Mouse (Mus musculus) forebrain, embryonic 13.5 days (tissue): ENCODE measurements around the gene Appl2. TPM values are rescaled to one million over a fixed set of nuclear protein-coding genes. Genes with fewer than 3 reads are reported as not detected.

Experiments used
- ATAC-seq: fragments of 200-750 bp; cut with Nextera tagmentation; 2 replicates; pipeline ENCODE4 v1.8.0; 2017
- H3K27ac ChIP-seq: fragments of 300-500 bp; sonication (generic); 2 replicates; pipeline ENCODE4 v1.5.1; 2015; ENCODE audit warnings: inconsistent platforms, mild to moderate bottlenecking, moderate library complexity
- H3K27me3 ChIP-seq: fragments of 300-500 bp; sonication (generic); 2 replicates; pipeline ENCODE4 v1.6.1; 2015; ENCODE audit warnings: mild to moderate bottlenecking, inconsistent platforms
- H3K36me3 ChIP-seq: fragments of 300-500 bp; sonication (generic); 2 replicates; pipeline ENCODE4 v1.6.1; 2015; ENCODE audit warnings: mild to moderate bottlenecking, inconsistent platforms; ENCODE audit not compliant: poor library complexity, severe bottlenecking
- H3K4me1 ChIP-seq: fragments of 300-500 bp; sonication (generic); 2 replicates; pipeline ENCODE4 v1.6.1; 2015; ENCODE audit warnings: inconsistent platforms
- H3K4me2 ChIP-seq: fragments of 300-500 bp; sonication (generic); 2 replicates; pipeline ENCODE4 v1.6.1; 2015; ENCODE audit warnings: inconsistent platforms, mild to moderate bottlenecking, moderate library complexity
- H3K4me3 ChIP-seq: fragments of 300-500 bp; sonication (generic); 2 replicates; pipeline ENCODE4 v1.5.1; 2015; ENCODE audit warnings: mild to moderate bottlenecking, inconsistent platforms
- H3K9ac ChIP-seq: fragments of 300-500 bp; sonication (generic); 2 replicates; pipeline ENCODE4 v1.6.1; 2015; ENCODE audit warnings: mild to moderate bottlenecking, inconsistent platforms
- H3K9me3 ChIP-seq: fragments of 300-500 bp; sonication (generic); replicated peaks from 2 replicates; pipeline ENCODE4 v1.6.1; 2016; ENCODE audit warnings: inconsistent platforms
- WGBS: fragments of 180-500 bp; shearing (Covaris S2); methylation state at CpG from one replicate; pipeline ENCODE4 v1.1.7; 2015; 5-methylcytosine and 5-hydroxymethylcytosine counted together
- polyA plus RNA-seq: library from polyadenylated mRNA; unstranded; fragments of >200 nt; fragmentation: Nextera tagmentation; extraction: Ambion mirVana; gene quantifications from 2 replicates; pipeline ENCODE4 v1.2.1, GENCODE M21; 2015

Appl2 gene
- polyA plus RNA-seq, 1 experiment from 2014 or later: 34.5 TPM

- Histone ChIP-seq H3K4me2 (no peak overlapping the region), H3K9ac (no peak overlapping the region), H3K4me3 (no peak overlapping the region), H3K4me1 (peaks cover 27% of the 10 kb centered on the region), H3K9me3 (no peaks in the 10 kb centered on the region), H3K27me3 (no peaks in the 10 kb centered on the region), H3K36me3 (peaks cover 40% of the 10 kb centered on the region), H3K27ac (no peak overlapping the region)
- no peak for ATAC-seq
- 92% methylated on average over 5 of the region's 5 CpGs for WGBS
Observed at GRCm38 (mm10) chr10:83629878-83630277, 18.7 kb downstream of the Appl2 start.

- 88% methylated on average over 12 of the region's 12 CpGs for WGBS
- ATAC-seq: no peak
- Histone ChIP-seq H3K4me1 (peaks cover 21% of the 10 kb centered on the region; the same call in 1 of the 2 replicates), H3K27me3 (no peaks in the 10 kb centered on the region), H3K9ac (no peak overlapping the region), H3K36me3 (peaks cover 45% of the 10 kb centered on the region), H3K27ac (no peak overlapping the region), H3K4me2 (no peak overlapping the region), H3K4me3 (no peak overlapping the region), H3K9me3 (no peaks in the 10 kb centered on the region)
Observed at GRCm38 (mm10) chr10:83629190-83629781, 19.3 kb downstream of the Appl2 start.

GRCm38 (mm10) chr10:83628241-83628640 lies 20.3 kb downstream of the Appl2 start:
- no peak overlapping the region for H3K4me2 ChIP-seq
- peaks cover 19% of the 10 kb centered on the region; the same call in 1 of the 2 replicates for H3K4me1 ChIP-seq
- H3K9me3 ChIP-seq: no peaks in the 10 kb centered on the region
- ATAC-seq: no peak
- H3K36me3 ChIP-seq: peaks cover 49% of the 10 kb centered on the region
- H3K9ac ChIP-seq: no peak overlapping the region
- no peak overlapping the region for H3K27ac ChIP-seq
- no peak overlapping the region for H3K4me3 ChIP-seq
- H3K27me3 ChIP-seq: no peaks in the 10 kb centered on the region
- 90% methylated on average over 4 of the region's 4 CpGs for WGBS

GRCm38 (mm10) chr10:83627113-83627687 lies 21.3 kb downstream of the Appl2 start:
- WGBS: 92% methylated on average over 9 of the region's 9 CpGs
- Histone ChIP-seq H3K27ac (no peak overlapping the region), H3K36me3 (peaks cover 49% of the 10 kb centered on the region), H3K4me3 (no peak overlapping the region), H3K9me3 (no peaks in the 10 kb centered on the region), H3K4me2 (no peak overlapping the region), H3K9ac (no peak overlapping the region), H3K4me1 (peaks cover 11% of the 10 kb centered on the region; the same call in 1 of the 2 replicates), H3K27me3 (no peaks in the 10 kb centered on the region)
- ATAC-seq: no peak

- Histone ChIP-seq H3K4me1 (peaks cover 5% of the 10 kb centered on the region; the same call in 1 of the 2 replicates), H3K27me3 (no peaks in the 10 kb centered on the region), H3K9me3 (no peaks in the 10 kb centered on the region), H3K9ac (no peak overlapping the region), H3K4me3 (no peak overlapping the region), H3K36me3 (peaks cover 58% of the 10 kb centered on the region), H3K27ac (no peak overlapping the region), H3K4me2 (no peak overlapping the region)
- ATAC-seq: no peak
- 93% methylated on average over 12 of the region's 12 CpGs for WGBS
Observed at GRCm38 (mm10) chr10:83624841-83625240, 23.7 kb downstream of the Appl2 start.

- Histone ChIP-seq H3K36me3 (peaks cover 50% of the 10 kb centered on the region), H3K4me2 (no peak overlapping the region), H3K27ac (no peak overlapping the region), H3K9me3 (no peaks in the 10 kb centered on the region), H3K27me3 (no peaks in the 10 kb centered on the region), H3K4me1 (peaks cover 5% of the 10 kb centered on the region; the same call in 1 of the 2 replicates), H3K4me3 (no peak overlapping the region), H3K9ac (no peak overlapping the region)
- ATAC-seq: no peak
- 80% methylated on average over 8 of the region's 8 CpGs for WGBS
Observed at GRCm38 (mm10) chr10:83624065-83624464, 24.5 kb downstream of the Appl2 start.

- H3K4me3 ChIP-seq: no peak overlapping the region
- H3K36me3 ChIP-seq: peaks cover 29% of the 10 kb centered on the region
- H3K27ac ChIP-seq: no peak overlapping the region
- no peaks in the 10 kb centered on the region for H3K27me3 ChIP-seq
- no peaks in the 10 kb centered on the region for H3K9me3 ChIP-seq
- no peak overlapping the region for H3K4me2 ChIP-seq
- no peak for ATAC-seq
- H3K4me1 ChIP-seq: peaks cover 7% of the 10 kb centered on the region; the same call in 1 of the 2 replicates
- H3K9ac ChIP-seq: no peak overlapping the region
- WGBS: 90% methylated on average over 24 of the region's 24 CpGs
Observed at GRCm38 (mm10) chr10:83620350-83621055, 28.0 kb downstream of the Appl2 start.

GRCm38 (mm10) chr10:83618819-83619440 lies 29.6 kb downstream of the Appl2 start:
- H3K4me1 ChIP-seq: peaks cover 7% of the 10 kb centered on the region; the same call in 1 of the 2 replicates
- ATAC-seq: no peak
- H3K36me3 ChIP-seq: peaks cover 27% of the 10 kb centered on the region
- WGBS: 90% methylated on average over 12 of the region's 12 CpGs
- H3K27me3 ChIP-seq: no peaks in the 10 kb centered on the region
- no peak overlapping the region for H3K4me2 ChIP-seq
- no peak overlapping the region for H3K27ac ChIP-seq
- H3K9ac ChIP-seq: no peak overlapping the region
- no peaks in the 10 kb centered on the region for H3K9me3 ChIP-seq
- H3K4me3 ChIP-seq: no peak overlapping the region

- no peak overlapping the region for H3K4me3 ChIP-seq
- 53% methylated on average over 10 of the region's 10 CpGs for WGBS
- no peak overlapping the region for H3K27ac ChIP-seq
- peaks cover 7% of the 10 kb centered on the region; the same call in 1 of the 2 replicates for H3K4me1 ChIP-seq
- H3K36me3 ChIP-seq: peaks cover 41% of the 10 kb centered on the region
- H3K27me3 ChIP-seq: no peaks in the 10 kb centered on the region
- no peak overlapping the region for H3K9ac ChIP-seq
- no peaks in the 10 kb centered on the region for H3K9me3 ChIP-seq
- ATAC-seq: no peak
- H3K4me2 ChIP-seq: no peak overlapping the region
Observed at GRCm38 (mm10) chr10:83617366-83617765, 31.2 kb downstream of the Appl2 start.

- no peak for ATAC-seq
- no peaks in the 10 kb centered on the region for H3K4me1 ChIP-seq
- no peaks in the 10 kb centered on the region for H3K27me3 ChIP-seq
- H3K36me3 ChIP-seq: peaks cover 68% of the 10 kb centered on the region
- no peaks in the 10 kb centered on the region for H3K9me3 ChIP-seq
- 93% methylated on average over 14 of the region's 14 CpGs for WGBS
- H3K4me3 ChIP-seq: no peak overlapping the region
- no peak overlapping the region for H3K4me2 ChIP-seq
- no peak overlapping the region for H3K9ac ChIP-seq
- no peak overlapping the region for H3K27ac ChIP-seq
Observed at GRCm38 (mm10) chr10:83612648-83613215, 35.8 kb downstream of the Appl2 start.

DNA sequence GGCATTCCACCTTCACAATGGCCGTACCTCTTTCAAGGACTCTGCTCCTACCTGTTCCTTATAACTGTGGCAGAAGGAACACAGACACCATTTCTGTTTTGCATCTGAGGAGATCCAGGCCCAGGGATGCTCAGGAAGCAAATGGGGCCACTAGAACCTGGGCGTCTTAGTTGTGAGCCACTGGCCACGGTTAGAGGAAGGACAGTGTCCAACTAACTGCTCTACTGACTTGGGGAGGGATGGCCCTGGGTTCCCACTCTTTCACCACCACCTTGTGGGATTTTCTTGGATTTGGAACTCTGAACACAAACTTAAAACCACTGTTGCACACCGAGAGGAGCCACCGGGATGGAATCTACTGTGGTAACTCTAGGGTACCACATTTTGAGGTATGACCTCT lies 36.7 kb downstream of the Appl2 start:
- no peaks in the 10 kb centered on the region for H3K27me3 ChIP-seq
- H3K36me3 ChIP-seq: peaks cover 73% of the 10 kb centered on the region
- no peak overlapping the region for H3K4me2 ChIP-seq
- no peak overlapping the region for H3K4me3 ChIP-seq
- no peak overlapping the region for H3K9ac ChIP-seq
- ATAC-seq: no peak
- no peaks in the 10 kb centered on the region for H3K9me3 ChIP-seq
- H3K4me1 ChIP-seq: no peaks in the 10 kb centered on the region
- no peak overlapping the region for H3K27ac ChIP-seq
- 93% methylated on average over 5 of the region's 5 CpGs for WGBS

GRCm38 (mm10) chr10:83610518-83610917 lies 38.0 kb downstream of the Appl2 start:
- Histone ChIP-seq H3K4me2 (no peak overlapping the region), H3K36me3 (peaks cover 73% of the 10 kb centered on the region), H3K4me3 (no peak overlapping the region), H3K9ac (no peak overlapping the region), H3K4me1 (peaks cover 5% of the 10 kb centered on the region; the same call in 1 of the 2 replicates), H3K9me3 (no peaks in the 10 kb centered on the region), H3K27ac (no peak overlapping the region), H3K27me3 (no peaks in the 10 kb centered on the region)
- WGBS: 93% methylated on average over 7 of the region's 7 CpGs
- ATAC-seq: no peak
